Mouse (Mus musculus): ENCODE data around the gene Tmem247. TPM values are rescaled to one million over a fixed set of nuclear protein-coding genes. Genes with fewer than 3 reads are reported as not detected.

Gene Tmem247
- not detected in 2 replicates for polyA plus RNA-seq (2015; fragmentation: Nextera tagmentation; extraction: Ambion mirVana)

DNA sequence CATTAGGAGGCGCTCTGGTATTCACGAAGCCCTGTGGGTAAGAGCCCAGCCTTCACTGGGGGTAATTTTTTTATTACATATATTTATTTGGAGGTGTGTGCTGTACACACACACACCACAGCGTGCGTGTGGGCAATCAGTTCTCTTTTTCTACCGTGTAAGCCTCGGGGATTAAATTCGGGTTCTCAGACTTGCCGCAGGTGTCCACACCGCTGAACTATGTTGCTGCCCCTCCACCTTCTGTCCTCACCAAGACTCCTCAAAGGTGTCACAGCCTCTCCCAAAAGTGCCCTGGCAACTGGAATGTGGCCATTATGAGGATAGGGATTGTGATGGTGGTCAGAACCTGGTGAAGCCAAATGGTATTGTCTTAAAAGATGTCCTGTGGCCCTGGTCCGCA, at the start of gene Tmem247:
Tmem247 (plus strand) TSS at position 301 of the 400 bp plus-strand sequence.
- Histone ChIP-seq H3K36me3 (no peaks in the 10 kb centered on the region), H3K4me3 (no peak within 1 kb of the TSS), H3K27ac (replicated peaks) (no peak within 1 kb of the TSS), H3K4me1 (replicated peaks) (no peaks in the 10 kb centered on the region), H3K9ac (no peak within 1 kb of the TSS), H3K27me3 (no peaks in the 10 kb centered on the region), H3K4me2 (no peak within 1 kb of the TSS), H3K9me3 (no peaks in the 10 kb centered on the region)
- WGBS: 93% methylated on average over 10 of the region's 10 CpGs
- ATAC-seq (ENCODE audit: low FRiP score, low read depth): no peak

DNA sequence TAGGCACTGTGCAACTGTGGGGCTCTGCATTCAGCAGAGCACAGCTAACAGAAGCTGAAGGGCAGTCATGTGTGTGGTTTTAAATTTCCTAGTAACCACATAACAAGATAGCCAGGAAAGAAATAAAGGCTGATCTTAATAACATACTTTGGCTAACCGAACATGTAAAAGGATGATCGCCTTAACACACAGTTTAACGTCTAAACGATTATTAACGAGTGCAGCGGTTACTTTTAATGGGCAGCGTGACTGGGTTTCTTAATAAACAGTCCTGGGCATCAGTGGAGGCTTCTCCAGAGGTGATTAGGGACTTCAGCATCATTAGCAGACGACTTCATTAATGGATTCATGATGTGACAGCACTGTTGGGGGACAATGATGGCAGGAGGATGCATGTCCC, 46.6 kb upstream of the Tmem247 start:
- Histone ChIP-seq H3K4me2 (no peak overlapping the region), H3K27me3 (no peaks in the 10 kb centered on the region), H3K36me3 (no peaks in the 10 kb centered on the region), H3K4me3 (no peak overlapping the region), H3K9ac (no peak overlapping the region), H3K4me1 (replicated peaks) (no peaks in the 10 kb centered on the region), H3K9me3 (no peaks in the 10 kb centered on the region), H3K27ac (replicated peaks) (no peak overlapping the region)
- 68% methylated on average over 8 of the region's 8 CpGs for WGBS
- ATAC-seq (ENCODE audit: low FRiP score, low read depth): no peak

DNA sequence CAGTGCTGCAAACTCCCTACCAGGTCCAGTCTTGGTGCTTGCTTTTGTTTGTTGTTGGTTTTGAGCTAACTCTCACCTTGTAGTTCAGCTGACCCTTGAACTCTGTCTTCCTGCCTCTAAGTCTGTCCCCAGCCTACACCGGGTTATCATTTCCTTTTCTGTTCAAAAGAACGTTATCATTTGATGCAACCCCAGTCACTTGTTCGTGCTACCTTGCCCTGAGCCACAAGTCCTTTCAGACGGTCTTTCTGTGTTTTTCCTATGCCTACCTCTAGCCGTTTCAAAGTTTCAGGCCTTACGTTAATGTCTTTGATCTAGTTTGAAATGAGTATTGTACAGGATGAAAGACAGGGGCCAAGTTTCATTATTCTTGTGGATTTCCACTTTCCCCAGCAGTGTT, 44.5 kb upstream of the Tmem247 start:
- Histone ChIP-seq H3K27ac (replicated peaks) (no peak overlapping the region), H3K4me2 (no peak overlapping the region), H3K9ac (no peak overlapping the region), H3K36me3 (no peaks in the 10 kb centered on the region), H3K9me3 (no peaks in the 10 kb centered on the region), H3K4me3 (no peak overlapping the region), H3K4me1 (replicated peaks) (no peaks in the 10 kb centered on the region), H3K27me3 (no peaks in the 10 kb centered on the region)
- WGBS: 80% methylated on average over 6 of the region's 6 CpGs
- ATAC-seq (ENCODE audit: low FRiP score, low read depth): no peak

DNA sequence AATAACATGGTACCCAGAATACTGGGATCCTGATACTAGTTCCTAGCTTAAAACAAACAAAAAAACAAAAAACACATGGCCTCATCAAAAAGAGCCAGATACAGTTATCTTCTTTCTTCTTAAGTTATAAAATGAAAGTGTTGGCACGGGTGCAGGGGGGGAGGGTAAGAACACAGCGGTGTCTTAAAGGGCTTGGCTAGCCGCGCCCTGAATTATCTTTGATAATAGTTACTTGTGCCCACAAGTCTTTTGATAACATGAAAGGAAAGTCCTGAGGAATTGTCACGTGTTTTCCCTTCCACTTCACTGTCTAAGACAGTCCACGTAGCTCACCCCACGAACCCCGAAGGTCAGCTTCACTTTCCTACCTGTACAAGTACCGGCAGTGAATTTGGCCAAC, 40.2 kb upstream of the Tmem247 start:
- peaks cover 7% of the 10 kb centered on the region for H3K4me1 ChIP-seq (replicated peaks)
- no peak overlapping the region for H3K27ac ChIP-seq (replicated peaks)
- H3K4me3 ChIP-seq: no peak overlapping the region
- H3K4me2 ChIP-seq: no peak overlapping the region
- no peak for ATAC-seq (ENCODE audit: low FRiP score, low read depth)
- no peak overlapping the region for H3K9ac ChIP-seq
- no peaks in the 10 kb centered on the region for H3K27me3 ChIP-seq
- 90% methylated on average over 9 of the region's 9 CpGs for WGBS
- no peaks in the 10 kb centered on the region for H3K9me3 ChIP-seq
- no peaks in the 10 kb centered on the region for H3K36me3 ChIP-seq

DNA sequence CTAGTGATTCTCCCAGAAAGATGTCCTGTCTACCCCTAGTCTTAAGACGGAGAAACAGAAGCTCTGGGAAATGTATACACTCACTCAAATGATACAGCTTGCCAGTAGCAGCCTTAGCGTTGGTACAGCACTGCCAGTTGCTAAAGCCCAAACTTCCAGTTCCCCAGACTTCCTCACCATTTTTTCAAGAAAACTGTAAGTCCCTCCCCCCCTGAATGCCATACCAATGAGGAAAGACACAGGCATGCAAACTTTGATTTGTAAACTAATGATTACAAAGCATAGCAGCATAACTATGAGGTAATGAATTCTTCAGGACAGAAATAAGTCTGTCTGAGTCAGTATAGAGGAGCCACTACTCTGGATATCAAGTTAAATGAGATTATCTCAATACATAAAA, 39.4 kb upstream of the Tmem247 start:
- H3K4me1 ChIP-seq (replicated peaks): peaks cover 7% of the 10 kb centered on the region
- 82% methylated on average over 2 of the region's 2 CpGs for WGBS
- H3K4me3 ChIP-seq: no peak overlapping the region
- no peaks in the 10 kb centered on the region for H3K27me3 ChIP-seq
- H3K9me3 ChIP-seq: no peaks in the 10 kb centered on the region
- H3K36me3 ChIP-seq: no peaks in the 10 kb centered on the region
- no peak overlapping the region for H3K9ac ChIP-seq
- ATAC-seq (ENCODE audit: low FRiP score, low read depth): no peak
- no peak overlapping the region for H3K27ac ChIP-seq (replicated peaks)
- H3K4me2 ChIP-seq: no peak overlapping the region

DNA sequence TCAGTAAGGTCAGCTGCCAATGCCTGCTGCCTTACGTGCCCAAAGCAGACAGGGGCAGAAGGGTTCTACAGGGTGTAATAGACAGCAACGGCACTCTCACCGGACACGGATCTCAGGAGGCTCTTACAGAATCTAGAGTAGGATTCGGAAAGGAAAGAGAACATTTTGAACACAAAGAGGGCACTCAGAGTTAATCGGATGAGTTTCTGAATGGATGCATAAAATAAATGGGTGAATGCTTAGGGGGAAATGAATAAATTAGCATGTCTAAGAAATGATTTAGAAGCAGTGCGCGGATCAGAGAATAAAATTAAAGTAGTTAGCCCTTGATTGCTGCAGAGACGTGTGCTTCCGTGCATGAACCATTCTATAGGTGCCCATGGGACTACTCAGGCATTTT, 37.1 kb upstream of the Tmem247 start:
- no peak overlapping the region for H3K4me2 ChIP-seq
- no peaks in the 10 kb centered on the region for H3K9me3 ChIP-seq
- no peak overlapping the region for H3K27ac ChIP-seq (replicated peaks)
- no peak overlapping the region for H3K4me3 ChIP-seq
- H3K9ac ChIP-seq: no peak overlapping the region
- H3K36me3 ChIP-seq: no peaks in the 10 kb centered on the region
- 33% methylated on average over 10 of the region's 10 CpGs for WGBS
- no peaks in the 10 kb centered on the region for H3K27me3 ChIP-seq
- no peak for ATAC-seq (ENCODE audit: low FRiP score, low read depth)
- H3K4me1 ChIP-seq (replicated peaks): peaks cover 7% of the 10 kb centered on the region

DNA sequence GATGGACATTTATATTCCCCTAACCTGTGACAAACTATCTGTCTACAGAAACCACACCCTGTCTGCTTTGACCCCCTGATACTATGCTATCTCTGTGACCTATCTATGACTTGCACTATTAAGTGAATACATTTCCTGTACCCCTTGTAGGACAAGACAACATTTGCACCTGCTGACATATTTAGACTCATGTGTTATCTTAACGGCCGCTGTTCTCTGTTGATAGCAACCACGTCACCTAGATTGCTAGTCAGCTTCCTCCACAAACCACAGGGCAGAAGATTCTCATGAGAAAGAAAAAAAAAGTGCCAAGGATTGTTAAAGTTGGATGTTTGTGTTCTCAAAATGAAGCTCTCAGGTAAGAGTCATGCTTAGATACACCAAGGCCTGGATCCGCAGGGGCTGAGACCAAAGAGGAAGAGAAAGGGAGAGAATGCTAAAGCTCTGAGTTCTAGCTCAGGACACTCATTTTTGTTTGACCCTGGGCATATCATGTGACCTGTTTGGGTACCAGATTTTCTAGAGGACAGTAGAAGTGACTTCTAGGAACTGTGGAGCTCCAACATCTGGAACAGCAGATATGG, 36.6 kb upstream of the Tmem247 start:
- Histone ChIP-seq H3K4me1 (replicated peaks) (peaks cover 7% of the 10 kb centered on the region), H3K9me3 (no peaks in the 10 kb centered on the region), H3K27ac (replicated peaks) (no peak overlapping the region), H3K4me2 (no peak overlapping the region), H3K9ac (no peak overlapping the region), H3K27me3 (no peaks in the 10 kb centered on the region), H3K36me3 (no peaks in the 10 kb centered on the region), H3K4me3 (no peak overlapping the region)
- no peak for ATAC-seq (ENCODE audit: low FRiP score, low read depth)
- WGBS: 93% methylated on average over 4 of the region's 4 CpGs

DNA sequence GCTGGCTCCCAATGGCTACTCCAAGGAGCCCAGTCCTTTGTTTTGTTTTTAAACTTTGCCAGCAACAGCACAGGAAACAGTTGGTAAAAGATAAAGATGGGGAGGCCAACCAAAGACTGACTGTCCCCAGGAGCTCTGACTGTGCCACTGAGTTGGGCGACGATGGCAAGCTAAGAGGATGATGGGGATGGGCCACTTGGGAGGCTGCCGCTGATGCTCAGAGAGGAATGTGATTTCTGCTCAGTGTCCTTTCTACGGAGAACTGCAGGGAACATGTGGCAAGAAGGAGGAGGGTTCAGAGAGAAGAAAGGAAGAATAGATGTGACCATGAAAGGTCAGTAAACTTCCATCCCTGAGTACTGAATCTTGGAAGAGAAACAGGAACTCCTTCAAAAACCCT, 22.0 kb upstream of the Tmem247 start:
- Histone ChIP-seq H3K4me2 (no peak overlapping the region), H3K27ac (replicated peaks) (no peak overlapping the region), H3K4me1 (replicated peaks) (no peaks in the 10 kb centered on the region), H3K27me3 (no peaks in the 10 kb centered on the region), H3K9me3 (no peaks in the 10 kb centered on the region), H3K4me3 (no peak overlapping the region), H3K9ac (no peak overlapping the region), H3K36me3 (no peaks in the 10 kb centered on the region)
- ATAC-seq (ENCODE audit: low FRiP score, low read depth): no peak
- WGBS: 77% methylated on average over 4 of the region's 4 CpGs

DNA sequence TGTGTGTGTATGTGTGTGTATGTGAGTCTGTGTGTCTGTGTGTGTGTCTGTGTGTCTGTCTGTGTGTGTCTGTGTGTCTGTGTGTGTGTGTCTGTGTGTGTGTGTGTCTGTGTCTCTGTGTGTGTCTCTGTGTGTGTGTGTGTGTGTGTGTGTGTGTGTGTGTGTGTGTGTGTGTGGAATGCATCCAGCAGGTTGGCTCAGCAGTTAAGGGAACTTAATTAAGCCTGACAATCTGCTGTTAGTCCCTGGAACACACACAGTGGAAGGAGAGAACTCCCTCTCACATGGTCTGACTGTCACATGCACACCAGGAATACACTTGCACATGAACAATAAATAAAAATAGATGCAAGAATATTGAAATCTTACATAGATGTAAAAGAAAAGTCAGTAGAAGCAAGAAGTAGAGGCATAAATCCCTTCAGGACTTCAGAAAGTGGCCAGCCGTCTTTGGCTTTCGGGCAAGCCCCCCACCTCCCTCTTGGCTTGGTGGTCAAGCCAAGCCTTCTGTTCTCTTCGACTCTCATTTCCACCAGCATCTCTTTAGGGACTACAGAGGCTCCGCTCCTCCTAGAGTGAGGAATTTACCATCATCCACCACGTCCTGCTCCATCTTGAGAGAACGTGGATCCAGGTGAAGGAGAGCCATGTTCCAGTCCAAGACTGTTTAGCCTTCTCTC, 19.5 kb upstream of the Tmem247 start:
- Histone ChIP-seq H3K36me3 (no peaks in the 10 kb centered on the region), H3K9ac (no peak overlapping the region), H3K9me3 (no peaks in the 10 kb centered on the region), H3K4me1 (replicated peaks) (peaks cover 7% of the 10 kb centered on the region; the same call in 1 of the 2 replicates), H3K4me3 (no peak overlapping the region), H3K27me3 (no peaks in the 10 kb centered on the region), H3K27ac (replicated peaks) (no peak overlapping the region), H3K4me2 (no peak overlapping the region)
- ATAC-seq (ENCODE audit: low FRiP score, low read depth): no peak
- WGBS: 89% methylated on average over 6 of the region's 6 CpGs

DNA sequence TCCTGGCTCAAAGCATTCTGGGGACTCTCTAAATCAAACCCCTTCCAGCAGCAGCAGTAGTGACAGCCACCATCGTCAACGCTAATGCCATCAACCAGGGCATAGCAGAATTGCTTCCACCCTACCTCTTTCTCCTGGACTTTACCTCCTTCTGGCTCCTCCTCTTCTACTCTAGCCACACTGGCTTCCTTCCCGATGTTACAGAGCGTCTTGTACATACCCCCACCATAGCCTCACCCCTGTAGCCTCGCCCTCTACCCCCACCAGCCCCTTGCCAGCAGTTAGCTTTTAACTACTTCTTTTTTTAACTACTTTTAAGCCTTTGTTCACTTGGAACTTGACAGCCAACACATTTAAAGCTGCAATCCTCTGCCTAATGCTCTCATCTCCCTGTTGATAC, 17.3 kb upstream of the Tmem247 start:
- H3K36me3 ChIP-seq: no peaks in the 10 kb centered on the region
- no peak overlapping the region for H3K4me3 ChIP-seq
- no peak overlapping the region for H3K27ac ChIP-seq (replicated peaks)
- H3K4me1 ChIP-seq (replicated peaks): peaks cover 16% of the 10 kb centered on the region
- H3K9me3 ChIP-seq: no peaks in the 10 kb centered on the region
- WGBS: 80% methylated on average over 5 of the region's 5 CpGs
- no peak overlapping the region for H3K9ac ChIP-seq
- ATAC-seq (ENCODE audit: low FRiP score, low read depth): no peak
- no peaks in the 10 kb centered on the region for H3K27me3 ChIP-seq
- no peak overlapping the region for H3K4me2 ChIP-seq

DNA sequence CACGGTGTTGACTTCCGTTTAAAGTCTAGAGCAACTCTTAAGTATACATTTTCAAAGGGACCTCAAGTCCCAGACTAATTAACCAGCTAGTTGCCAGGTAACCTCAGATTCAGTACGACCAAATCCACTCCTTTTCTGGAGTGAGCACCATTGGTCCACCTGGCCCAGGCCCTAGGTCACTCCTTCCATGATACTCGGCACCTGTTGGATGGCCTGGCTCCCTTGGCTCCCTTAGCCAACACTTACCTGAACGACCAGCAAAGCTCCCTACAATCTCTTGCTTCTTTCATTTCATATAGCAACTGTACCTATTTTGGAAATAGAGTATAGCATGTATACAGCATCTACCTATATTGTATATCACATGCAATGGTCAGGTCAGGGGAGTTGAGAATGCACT, 16.6 kb upstream of the Tmem247 start:
- Histone ChIP-seq H3K27me3 (no peaks in the 10 kb centered on the region), H3K9ac (no peak overlapping the region), H3K9me3 (no peaks in the 10 kb centered on the region), H3K4me2 (no peak overlapping the region), H3K27ac (replicated peaks) (no peak overlapping the region), H3K4me3 (no peak overlapping the region), H3K4me1 (replicated peaks) (peaks cover 23% of the 10 kb centered on the region), H3K36me3 (no peaks in the 10 kb centered on the region)
- no peak for ATAC-seq (ENCODE audit: low FRiP score, low read depth)
- 80% methylated on average over 5 of the region's 5 CpGs for WGBS

DNA sequence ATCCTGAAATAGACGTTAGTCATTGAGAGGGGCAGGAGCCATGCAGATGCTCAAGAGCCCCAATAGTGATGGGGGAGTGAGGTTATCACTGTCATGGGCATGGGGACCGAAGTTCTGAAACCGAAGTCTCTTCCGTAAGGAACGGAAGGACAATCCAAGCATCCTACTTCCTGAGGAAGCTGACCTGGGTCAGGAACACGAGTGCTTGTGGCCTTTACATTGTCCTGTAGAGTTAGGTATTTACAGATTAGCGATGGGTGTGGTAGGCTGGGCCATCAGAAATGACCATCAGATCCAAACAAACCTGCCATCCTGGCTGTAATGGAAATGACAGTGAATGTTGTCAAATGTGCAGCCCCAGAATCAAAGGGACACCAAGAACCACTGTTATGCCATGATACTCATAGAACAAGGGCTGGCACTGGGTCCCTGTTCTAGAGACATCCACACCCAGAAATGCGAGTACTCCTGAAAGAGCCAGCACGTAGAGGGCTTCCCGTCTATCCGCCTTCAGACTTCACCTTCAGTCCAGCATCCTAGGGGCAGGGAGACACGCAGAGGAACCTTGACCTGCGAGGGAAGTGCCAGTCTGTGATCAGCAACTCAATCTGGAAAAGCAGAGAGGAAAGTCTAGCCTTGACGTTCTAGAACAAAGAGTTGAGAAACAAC, 14.6 kb upstream of the Tmem247 start:
- Histone ChIP-seq H3K27me3 (no peaks in the 10 kb centered on the region), H3K9ac (no peak overlapping the region), H3K4me2 (no peak overlapping the region), H3K4me1 (replicated peaks) (peaks cover 29% of the 10 kb centered on the region), H3K36me3 (no peaks in the 10 kb centered on the region), H3K4me3 (no peak overlapping the region), H3K27ac (replicated peaks) (no peak overlapping the region), H3K9me3 (no peaks in the 10 kb centered on the region)
- no peak for ATAC-seq (ENCODE audit: low FRiP score, low read depth)
- 93% methylated on average over 14 of the region's 14 CpGs for WGBS
